Mouse (Mus musculus): Measurements from ENCODE around the gene Etv4. TPM values are rescaled to one million over a fixed set of nuclear protein-coding genes. Genes with fewer than 3 reads are reported as not detected.

Gene Etv4
- polyA plus RNA-seq, 1 experiment from 2014 or later = 10.4 TPM

DNA sequence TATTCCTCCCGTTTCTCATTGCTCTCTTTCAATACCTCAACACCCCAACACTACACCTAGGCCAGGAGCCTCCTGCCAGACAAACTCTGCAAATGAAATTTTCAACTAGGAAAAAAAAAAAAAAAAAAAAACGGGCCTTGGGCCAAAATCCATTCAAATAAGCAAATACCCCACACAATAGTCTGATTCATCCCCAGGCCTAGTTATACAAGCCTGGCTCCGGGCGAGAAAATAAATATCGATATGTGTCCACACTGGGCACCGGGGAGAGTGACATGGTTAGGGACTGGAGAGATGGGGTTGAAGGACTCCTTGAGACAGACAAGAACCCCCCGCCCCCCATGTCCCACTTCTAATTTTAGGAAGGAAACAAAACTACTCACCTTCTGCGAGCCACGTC, 1.6 kb downstream of the Etv4 start:
- Histone ChIP-seq H3K9me3 (ENCODE audit: control insufficient read depth, low read length) (no peaks in the 10 kb centered on the region), H3K27me3 (ENCODE audit: control insufficient read depth, insufficient read depth, low read length) (peaks cover 58% of the 10 kb centered on the region), H3K27ac (ENCODE audit: low read depth, low read length) (no peak overlapping the region), H3K4me1 (replicated peaks; ENCODE audit: control insufficient read depth, insufficient read depth, low read length) (peaks cover 6% of the 10 kb centered on the region; the same call in 1 of the 2 replicates), H3K4me3 (ENCODE audit: low read depth, low read length) (peak overlapping the region; percentile 47), H3K4me2 (ENCODE audit: low read depth, low read length, severe bottlenecking) (peak overlapping the region; percentile 93), H3K9ac (ENCODE audit: low read length) (0 out of 2 replicates have a peak overlapping the region, but pooled peaks have one; percentile 60), H3K36me3 (ENCODE audit: control insufficient read depth, insufficient read depth, low read length) (no peaks in the 10 kb centered on the region)
- 23% methylated on average over 9 of the region's 9 CpGs for WGBS
- no peak for DNase-seq (ENCODE audit: low spot score)
- ATAC-seq (replicated peaks; ENCODE audit: low FRiP score) = no peak

GRCm38 (mm10) chr11:101783135-101783534, 2.0 kb downstream of the Etv4 start:
- H3K27ac ChIP-seq (ENCODE audit: low read depth, low read length) = no peak overlapping the region
- no peaks in the 10 kb centered on the region for H3K9me3 ChIP-seq (ENCODE audit: control insufficient read depth, low read length)
- 74% methylated on average over 1 of the region's 1 CpGs for WGBS
- H3K4me3 ChIP-seq (ENCODE audit: low read depth, low read length) = no peak overlapping the region
- H3K9ac ChIP-seq (ENCODE audit: low read length) = no peak overlapping the region
- peaks cover 6% of the 10 kb centered on the region; the same call in 1 of the 2 replicates for H3K4me1 ChIP-seq (replicated peaks; ENCODE audit: control insufficient read depth, insufficient read depth, low read length)
- H3K27me3 ChIP-seq (ENCODE audit: control insufficient read depth, insufficient read depth, low read length) = peaks cover 56% of the 10 kb centered on the region
- no peak for DNase-seq (ENCODE audit: low spot score)
- no peaks in the 10 kb centered on the region for H3K36me3 ChIP-seq (ENCODE audit: control insufficient read depth, insufficient read depth, low read length)
- ATAC-seq (replicated peaks; ENCODE audit: low FRiP score) = no peak
- no peak overlapping the region for H3K4me2 ChIP-seq (ENCODE audit: low read depth, low read length, severe bottlenecking)

- no peak for ATAC-seq (replicated peaks; ENCODE audit: low FRiP score)
- H3K27ac ChIP-seq (ENCODE audit: low read depth, low read length) = no peak overlapping the region
- peaks cover 5% of the 10 kb centered on the region; the same call in 1 of the 2 replicates for H3K4me1 ChIP-seq (replicated peaks; ENCODE audit: control insufficient read depth, insufficient read depth, low read length)
- peaks cover 17% of the 10 kb centered on the region for H3K27me3 ChIP-seq (ENCODE audit: control insufficient read depth, insufficient read depth, low read length)
- no peak overlapping the region for H3K9ac ChIP-seq (ENCODE audit: low read length)
- no peak for DNase-seq (ENCODE audit: low spot score)
- no peaks in the 10 kb centered on the region for H3K36me3 ChIP-seq (ENCODE audit: control insufficient read depth, insufficient read depth, low read length)
- H3K4me3 ChIP-seq (ENCODE audit: low read depth, low read length) = no peak overlapping the region
- no peaks in the 10 kb centered on the region for H3K9me3 ChIP-seq (ENCODE audit: control insufficient read depth, low read length)
- H3K4me2 ChIP-seq (ENCODE audit: low read depth, low read length, severe bottlenecking) = no peak overlapping the region
- 75% methylated on average over 4 of the region's 4 CpGs for WGBS
Observed at GRCm38 (mm10) chr11:101776846-101777245, 8.3 kb downstream of the Etv4 start.

GRCm38 (mm10) chr11:101772449-101772848, 12.7 kb downstream of the Etv4 start:
- H3K9ac ChIP-seq (ENCODE audit: low read length) = no peak overlapping the region
- peaks cover 6% of the 10 kb centered on the region; the same call in 1 of the 2 replicates for H3K4me1 ChIP-seq (replicated peaks; ENCODE audit: control insufficient read depth, insufficient read depth, low read length)
- peak; percentile 77 for ATAC-seq (replicated peaks; ENCODE audit: low FRiP score)
- H3K4me3 ChIP-seq (ENCODE audit: low read depth, low read length) = no peak overlapping the region
- H3K27ac ChIP-seq (ENCODE audit: low read depth, low read length) = no peak overlapping the region
- no peaks in the 10 kb centered on the region for H3K9me3 ChIP-seq (ENCODE audit: control insufficient read depth, low read length)
- peak; percentile 90 for DNase-seq (ENCODE audit: low spot score)
- peaks cover 15% of the 10 kb centered on the region for H3K27me3 ChIP-seq (ENCODE audit: control insufficient read depth, insufficient read depth, low read length)
- H3K36me3 ChIP-seq (ENCODE audit: control insufficient read depth, insufficient read depth, low read length) = no peaks in the 10 kb centered on the region; the same call in 1 of the 2 replicates
- H3K4me2 ChIP-seq (ENCODE audit: low read depth, low read length, severe bottlenecking) = peak overlapping the region; percentile 35
- WGBS = under 1% methylated on average over 16 of the region's 16 CpGs

GRCm38 (mm10) chr11:101772027-101772426, 13.1 kb downstream of the Etv4 start:
- DNase-seq (ENCODE audit: low spot score) (no peak), ATAC-seq (replicated peaks; ENCODE audit: low FRiP score) (no peak; the same call in 1 of the 2 replicates)
- no peak overlapping the region for H3K4me3 ChIP-seq (ENCODE audit: low read depth, low read length)
- peaks cover 6% of the 10 kb centered on the region; the same call in 1 of the 2 replicates for H3K4me1 ChIP-seq (replicated peaks; ENCODE audit: control insufficient read depth, insufficient read depth, low read length)
- H3K27ac ChIP-seq (ENCODE audit: low read depth, low read length) = no peak overlapping the region
- H3K9ac ChIP-seq (ENCODE audit: low read length) = no peak overlapping the region
- H3K27me3 ChIP-seq (ENCODE audit: control insufficient read depth, insufficient read depth, low read length) = peaks cover 15% of the 10 kb centered on the region
- 8% methylated on average over 5 of the region's 5 CpGs for WGBS
- no peaks in the 10 kb centered on the region; the same call in 1 of the 2 replicates for H3K36me3 ChIP-seq (ENCODE audit: control insufficient read depth, insufficient read depth, low read length)
- no peak overlapping the region; the same call in 1 of the 2 replicates for H3K4me2 ChIP-seq (ENCODE audit: low read depth, low read length, severe bottlenecking)
- H3K9me3 ChIP-seq (ENCODE audit: control insufficient read depth, low read length) = no peaks in the 10 kb centered on the region

GRCm38 (mm10) chr11:101770266-101770665, 14.9 kb downstream of the Etv4 start:
- Histone ChIP-seq H3K9me3 (ENCODE audit: control insufficient read depth, low read length) (no peaks in the 10 kb centered on the region), H3K4me2 (ENCODE audit: low read depth, low read length, severe bottlenecking) (no peak overlapping the region), H3K36me3 (ENCODE audit: control insufficient read depth, insufficient read depth, low read length) (no peaks in the 10 kb centered on the region; the same call in 1 of the 2 replicates), H3K27me3 (ENCODE audit: control insufficient read depth, insufficient read depth, low read length) (peaks cover 15% of the 10 kb centered on the region), H3K4me1 (replicated peaks; ENCODE audit: control insufficient read depth, insufficient read depth, low read length) (peaks cover 6% of the 10 kb centered on the region; the same call in 1 of the 2 replicates), H3K4me3 (ENCODE audit: low read depth, low read length) (no peak overlapping the region), H3K9ac (ENCODE audit: low read length) (no peak overlapping the region), H3K27ac (ENCODE audit: low read depth, low read length) (no peak overlapping the region)
- ATAC-seq (replicated peaks; ENCODE audit: low FRiP score) (no peak), DNase-seq (ENCODE audit: low spot score) (no peak)
- WGBS = 90% methylated on average over 12 of the region's 12 CpGs

DNA sequence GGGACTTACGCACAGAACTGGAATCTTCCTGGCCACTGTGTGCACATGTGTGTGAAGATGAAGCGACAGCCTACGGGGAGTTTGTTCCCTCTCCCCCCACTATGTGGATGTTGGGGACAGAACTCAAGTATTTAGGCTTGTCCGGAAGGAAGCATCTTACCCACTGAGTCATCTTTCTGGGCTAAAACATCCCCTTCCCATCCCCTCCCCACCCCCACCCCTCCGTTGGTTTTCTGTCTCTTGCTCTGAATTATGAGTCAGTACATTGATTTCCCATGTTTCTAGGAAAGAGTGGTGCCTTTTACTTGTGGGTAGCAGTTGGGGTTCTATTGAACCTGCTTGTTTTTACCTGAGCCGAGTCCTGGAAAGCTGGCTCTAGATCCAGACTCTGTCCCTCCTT, 16.4 kb downstream of the Etv4 start:
- ATAC-seq (replicated peaks; ENCODE audit: low FRiP score) (no peak), DNase-seq (ENCODE audit: low spot score) (no peak)
- 97% methylated on average over 6 of the region's 6 CpGs for WGBS
- no peak overlapping the region for H3K27ac ChIP-seq (ENCODE audit: low read depth, low read length)
- no peak overlapping the region for H3K9ac ChIP-seq (ENCODE audit: low read length)
- H3K36me3 ChIP-seq (ENCODE audit: control insufficient read depth, insufficient read depth, low read length) = peaks cover 8% of the 10 kb centered on the region
- H3K27me3 ChIP-seq (ENCODE audit: control insufficient read depth, insufficient read depth, low read length) = peaks cover 12% of the 10 kb centered on the region
- H3K4me1 ChIP-seq (replicated peaks; ENCODE audit: control insufficient read depth, insufficient read depth, low read length) = peaks cover 6% of the 10 kb centered on the region; the same call in 1 of the 2 replicates
- no peak overlapping the region for H3K4me2 ChIP-seq (ENCODE audit: low read depth, low read length, severe bottlenecking)
- no peaks in the 10 kb centered on the region for H3K9me3 ChIP-seq (ENCODE audit: control insufficient read depth, low read length)
- no peak overlapping the region for H3K4me3 ChIP-seq (ENCODE audit: low read depth, low read length)

DNA sequence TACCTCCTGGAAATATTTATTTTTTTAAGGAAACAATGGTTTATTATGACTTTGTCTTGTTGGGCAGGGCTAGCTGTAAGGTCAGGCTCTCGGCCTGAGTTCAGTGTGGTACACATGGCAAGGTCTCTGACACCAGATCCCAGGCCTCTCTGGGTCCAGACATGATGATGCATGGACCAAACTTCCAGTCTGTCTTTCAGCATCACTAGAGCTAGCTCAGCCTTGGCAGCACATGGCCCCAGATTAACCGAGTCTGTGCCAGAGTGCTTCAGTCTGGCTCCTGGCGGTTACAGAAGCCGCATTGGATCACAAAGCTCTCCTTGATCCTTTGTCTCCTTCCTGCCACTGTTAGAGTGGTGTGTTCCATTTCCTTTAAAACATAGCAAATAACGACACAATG, 17.8 kb downstream of the Etv4 start:
- H3K4me3 ChIP-seq (ENCODE audit: low read depth, low read length) = no peak overlapping the region
- H3K9me3 ChIP-seq (ENCODE audit: control insufficient read depth, low read length) = no peaks in the 10 kb centered on the region
- ATAC-seq (replicated peaks; ENCODE audit: low FRiP score) (no peak), DNase-seq (ENCODE audit: low spot score) (no peak)
- H3K27ac ChIP-seq (ENCODE audit: low read depth, low read length) = no peak overlapping the region
- peaks cover 8% of the 10 kb centered on the region for H3K36me3 ChIP-seq (ENCODE audit: control insufficient read depth, insufficient read depth, low read length)
- H3K9ac ChIP-seq (ENCODE audit: low read length) = no peak overlapping the region
- peaks cover 5% of the 10 kb centered on the region; the same call in 1 of the 2 replicates for H3K27me3 ChIP-seq (ENCODE audit: control insufficient read depth, insufficient read depth, low read length)
- H3K4me2 ChIP-seq (ENCODE audit: low read depth, low read length, severe bottlenecking) = no peak overlapping the region
- 72% methylated on average over 5 of the region's 5 CpGs for WGBS
- H3K4me1 ChIP-seq (replicated peaks; ENCODE audit: control insufficient read depth, insufficient read depth, low read length) = peaks cover 6% of the 10 kb centered on the region; the same call in 1 of the 2 replicates

DNA sequence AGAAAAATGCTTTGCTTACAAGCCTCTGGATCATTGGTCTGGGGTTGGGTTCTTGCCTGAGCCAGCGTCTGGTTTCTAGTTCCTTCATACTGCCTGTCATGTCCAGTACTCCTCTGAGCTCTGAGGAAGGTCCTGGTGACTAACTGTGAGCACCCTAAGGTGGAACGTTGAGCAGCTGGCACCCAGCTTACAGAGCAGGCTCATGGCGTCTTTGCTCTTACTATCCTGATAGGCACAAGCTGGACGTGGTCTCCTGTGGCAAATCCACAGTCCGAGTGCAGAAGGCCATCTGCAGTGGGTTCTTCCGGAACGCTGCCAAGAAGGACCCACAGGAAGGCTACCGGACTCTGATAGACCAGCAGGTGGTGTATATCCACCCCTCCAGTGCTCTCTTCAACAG, 20.6 kb downstream of the Etv4 start:
- DNase-seq (ENCODE audit: low spot score) = no peak
- Histone ChIP-seq H3K27me3 (ENCODE audit: control insufficient read depth, insufficient read depth, low read length) (no peaks in the 10 kb centered on the region), H3K4me1 (replicated peaks; ENCODE audit: control insufficient read depth, insufficient read depth, low read length) (no peaks in the 10 kb centered on the region), H3K9me3 (ENCODE audit: control insufficient read depth, low read length) (no peaks in the 10 kb centered on the region), H3K4me2 (ENCODE audit: low read depth, low read length, severe bottlenecking) (no peak overlapping the region), H3K36me3 (ENCODE audit: control insufficient read depth, insufficient read depth, low read length) (peaks cover 8% of the 10 kb centered on the region), H3K27ac (ENCODE audit: low read depth, low read length) (no peak overlapping the region), H3K4me3 (ENCODE audit: low read depth, low read length) (no peak overlapping the region), H3K9ac (ENCODE audit: low read length) (no peak overlapping the region)
- no peak for ATAC-seq (replicated peaks; ENCODE audit: low FRiP score)
- WGBS = 94% methylated on average over 8 of the region's 8 CpGs
